Mouse (Mus musculus): ENCODE results near the gene Kif9.
A peak's percentile ranks its signal among the peaks of the same experiment; 100 is the strongest.

The Kif9 gene

DNA sequence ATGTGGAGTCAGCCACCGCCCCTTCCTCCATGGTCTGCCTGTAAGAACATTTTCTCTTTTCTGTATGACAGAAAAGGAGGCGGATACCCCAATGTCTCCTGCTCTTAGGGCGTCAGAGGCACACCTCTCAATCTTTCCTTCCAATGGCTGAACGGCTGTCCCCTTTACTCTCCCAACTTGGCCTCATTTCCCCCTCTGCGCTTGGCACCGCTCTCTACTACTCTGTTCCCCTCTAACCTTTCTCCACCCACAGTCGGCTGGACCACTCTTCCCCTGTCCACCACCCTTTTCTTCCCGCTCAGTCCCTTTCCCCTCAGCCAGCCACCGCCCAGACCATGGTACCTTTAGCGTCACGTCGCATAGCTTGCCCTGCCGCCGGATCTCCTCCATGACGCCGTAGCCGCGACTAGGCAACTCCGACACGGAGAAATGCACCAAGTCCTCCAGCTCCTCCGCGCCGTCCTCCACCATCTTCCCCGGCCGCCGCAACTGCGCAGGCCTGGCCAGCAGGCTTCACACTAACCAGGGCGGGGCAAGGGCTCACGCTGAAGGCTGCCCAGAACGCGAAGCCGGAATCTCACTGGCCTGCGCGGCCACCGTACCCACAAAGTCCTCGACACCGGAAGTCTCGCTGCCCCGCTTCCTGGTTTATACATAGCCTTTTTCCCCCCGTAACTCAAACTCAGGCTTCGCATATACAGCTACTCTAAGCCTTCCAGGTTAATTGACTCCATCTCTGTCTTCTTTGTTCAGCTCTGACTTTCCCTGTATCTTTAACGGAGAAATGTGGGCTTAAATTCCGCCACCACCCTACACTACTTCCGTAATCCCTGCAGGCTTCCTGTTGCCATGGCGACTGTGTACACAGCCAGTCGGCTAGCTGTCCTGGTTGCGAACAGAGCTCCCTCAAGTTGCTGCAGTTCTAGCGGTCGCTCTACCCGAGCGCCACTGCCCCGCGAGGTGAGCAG lies at the start of gene Kif9, which contains the start of gene Klhl18:
TSS of gene Kif9 (plus strand) at position 835 of the 968 bp plus-strand sequence.
TSS of gene Klhl18 (minus strand) at position 571 of the 968 bp plus-strand sequence.
- DNase-seq (ENCODE audit: extremely low read depth, insufficient read length, low spot score) = peak; percentile 95

DNA sequence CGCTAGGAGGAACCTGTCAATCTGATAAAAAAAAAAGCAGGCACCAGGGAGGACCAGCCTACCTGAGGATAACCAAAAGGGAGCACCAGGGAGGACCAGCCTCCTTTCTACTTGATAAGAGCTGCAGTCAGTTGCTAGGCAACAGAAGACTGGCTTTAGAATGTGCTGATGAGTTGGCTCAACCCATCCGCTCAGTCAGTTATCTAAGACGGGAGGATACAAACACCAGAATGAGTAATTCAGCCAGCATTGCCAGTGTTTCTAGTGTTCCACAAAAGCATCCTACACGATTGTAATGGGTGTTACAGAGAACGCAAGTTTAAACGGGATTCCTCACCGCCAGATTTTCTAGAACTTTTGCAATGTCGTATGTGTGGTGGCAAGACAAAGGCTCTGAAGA lies 45.5 kb upstream of the Kif9 start:
- no peak for DNase-seq (ENCODE audit: extremely low read depth, insufficient read length, low spot score)

DNA sequence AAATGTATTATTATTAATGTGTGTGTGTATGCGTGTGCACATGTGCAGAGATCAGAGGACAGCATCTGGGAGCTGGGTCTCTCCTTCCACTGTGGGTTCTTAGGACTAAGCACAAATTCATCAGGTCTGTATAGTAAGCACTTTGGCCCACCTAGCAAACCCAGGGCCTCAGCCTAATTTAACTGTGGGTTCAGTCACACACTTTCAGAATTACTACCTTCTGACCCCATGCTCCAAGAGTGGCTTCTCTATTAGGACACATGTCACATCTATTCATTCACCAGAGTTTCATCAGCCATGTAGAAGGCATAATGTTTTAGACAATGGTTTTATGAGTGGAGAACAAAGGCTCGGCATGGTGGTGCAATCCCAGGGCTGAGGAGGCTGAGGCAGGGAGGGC lies 43.7 kb upstream of the Kif9 start:
- no peak for DNase-seq (ENCODE audit: extremely low read depth, insufficient read length, low spot score)

DNA sequence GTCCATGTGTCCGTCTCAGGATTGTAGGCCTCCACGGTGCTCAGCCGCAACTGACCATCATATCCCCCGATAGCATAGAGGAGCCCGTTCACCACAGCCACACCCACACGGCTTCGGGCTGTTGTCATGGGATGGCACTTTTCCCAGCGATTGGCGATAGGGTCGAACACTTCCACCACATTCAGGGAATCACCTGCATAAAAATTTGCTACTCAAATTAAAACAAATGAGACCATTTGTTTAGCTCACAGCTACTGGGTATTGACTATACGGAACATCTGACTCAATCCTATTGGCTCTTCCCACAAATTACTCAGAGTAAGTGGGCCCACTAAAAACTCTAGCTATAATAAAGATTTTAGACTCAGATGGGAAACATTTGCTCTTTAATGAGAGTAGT lies 40.7 kb upstream of the Kif9 start:
- no peak for DNase-seq (ENCODE audit: extremely low read depth, insufficient read length, low spot score)

DNA sequence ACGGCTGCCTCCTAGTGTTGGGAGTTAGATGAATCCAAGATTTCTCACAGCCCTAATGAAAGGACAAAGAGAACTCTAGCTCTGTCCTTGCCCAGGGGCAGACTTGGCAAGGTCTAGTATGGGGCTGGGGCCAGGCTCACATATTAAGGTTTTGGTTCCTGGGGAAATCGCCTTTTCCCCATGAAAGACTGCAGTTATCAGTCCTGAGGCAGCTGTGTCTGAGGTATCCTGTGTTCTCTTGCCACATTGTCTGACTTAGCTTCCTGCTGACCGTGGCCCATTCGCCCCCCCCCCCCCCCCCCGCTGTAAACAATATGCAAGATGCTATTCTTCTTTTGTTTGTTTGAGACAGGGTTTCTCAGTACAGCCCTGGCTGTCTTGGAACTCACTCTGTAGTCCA lies 36.7 kb upstream of the Kif9 start:
- DNase-seq (ENCODE audit: extremely low read depth, insufficient read length, low spot score) = no peak

DNA sequence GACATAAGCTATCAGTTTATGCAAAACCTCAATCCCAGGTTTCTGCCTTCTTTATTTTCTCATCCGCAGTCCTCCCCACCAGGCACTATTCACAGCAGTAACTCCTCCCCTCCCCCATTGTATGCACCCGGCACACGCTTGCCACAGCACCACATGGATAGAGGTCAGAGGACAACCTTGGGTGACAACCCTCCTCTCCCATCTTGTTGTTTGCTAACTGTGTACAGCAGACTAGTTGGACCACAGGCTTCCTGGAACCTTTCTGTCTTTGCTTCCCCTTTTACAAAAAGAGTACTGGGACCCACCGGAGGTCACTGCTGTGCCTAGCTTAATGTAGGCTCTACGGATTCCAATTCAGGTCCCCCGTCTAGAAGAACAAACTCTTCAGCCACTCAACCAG lies 36.2 kb upstream of the Kif9 start:
- no peak for DNase-seq (ENCODE audit: extremely low read depth, insufficient read length, low spot score)

DNA sequence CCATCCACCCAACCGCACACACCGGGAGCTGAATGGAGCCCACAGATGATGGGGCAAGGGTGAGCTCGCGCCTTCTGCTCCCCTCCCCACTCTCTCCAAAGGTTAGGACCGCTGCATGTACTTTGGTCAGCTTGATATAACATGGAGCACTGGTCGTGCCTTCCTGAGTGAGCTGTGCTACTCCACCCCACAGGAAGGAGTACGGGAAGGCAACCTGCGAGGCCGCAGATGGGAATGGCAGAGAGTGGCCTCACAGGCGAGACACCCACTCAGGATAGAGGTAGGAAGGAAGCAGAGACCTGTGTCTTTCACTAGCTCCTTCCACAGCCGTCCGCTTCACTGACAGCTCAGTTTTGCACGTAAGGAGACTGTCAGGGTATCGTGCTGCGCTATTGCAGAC lies 28.4 kb upstream of the Kif9 start:
- no peak for DNase-seq (ENCODE audit: extremely low read depth, insufficient read length, low spot score)

DNA sequence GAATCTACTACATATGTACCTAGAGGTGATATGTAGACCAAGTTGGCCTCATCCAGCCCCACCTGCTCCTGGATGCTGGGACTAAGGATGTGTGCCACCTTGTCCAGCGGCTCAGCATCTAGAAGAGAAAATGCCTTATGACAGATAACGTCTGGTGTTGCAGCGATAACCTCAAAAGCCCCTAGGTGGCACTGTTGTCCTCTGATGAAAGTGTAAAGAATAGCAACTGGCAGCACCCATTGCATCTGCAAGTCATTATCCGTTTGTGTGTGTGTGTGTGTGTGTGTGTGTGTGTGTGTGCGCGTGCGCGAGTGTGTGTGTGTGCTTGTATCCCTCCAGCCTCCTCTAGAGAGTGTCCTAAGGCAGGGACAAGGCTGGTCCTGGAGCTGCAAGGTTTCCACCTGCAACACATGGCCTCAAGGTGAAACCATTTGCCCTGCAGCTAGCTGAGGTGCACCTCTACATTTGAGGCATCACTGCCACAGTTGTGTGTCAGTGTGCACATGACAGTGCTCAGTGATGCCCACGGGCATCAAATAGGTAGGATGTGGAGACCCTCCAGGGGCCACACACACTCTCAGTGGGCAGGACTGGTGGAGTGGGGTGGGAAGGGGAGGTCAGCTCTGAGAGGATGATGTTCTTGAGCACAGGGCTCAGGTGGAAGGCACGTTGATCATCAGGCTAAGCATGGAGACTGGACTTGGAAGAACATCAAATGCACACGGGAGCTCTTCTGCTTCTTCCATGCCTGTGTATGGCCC lies 27.7 kb upstream of the Kif9 start:
- peak; percentile 39 for DNase-seq (ENCODE audit: extremely low read depth, insufficient read length, low spot score)

DNA sequence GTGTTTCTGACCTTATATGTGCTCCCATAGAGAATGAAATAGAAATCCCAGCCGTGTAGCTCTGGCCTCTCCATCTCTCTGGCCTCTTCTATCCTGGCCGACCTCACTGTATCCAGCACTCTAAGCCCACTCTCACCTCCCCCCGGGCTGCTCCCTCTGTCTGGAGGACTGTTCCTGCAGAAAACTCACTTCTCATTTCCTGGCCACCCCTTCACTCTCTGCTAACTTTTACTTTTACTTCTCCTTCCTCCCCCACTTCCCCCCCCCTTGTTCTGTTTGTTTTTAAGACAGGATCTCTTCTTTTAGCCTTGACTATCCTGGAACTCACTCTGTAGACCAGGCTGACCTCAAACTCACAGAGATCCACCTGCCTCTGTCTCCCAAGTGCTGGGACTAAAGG lies 24.2 kb upstream of the Kif9 start:
- DNase-seq (ENCODE audit: extremely low read depth, insufficient read length, low spot score) = no peak

DNA sequence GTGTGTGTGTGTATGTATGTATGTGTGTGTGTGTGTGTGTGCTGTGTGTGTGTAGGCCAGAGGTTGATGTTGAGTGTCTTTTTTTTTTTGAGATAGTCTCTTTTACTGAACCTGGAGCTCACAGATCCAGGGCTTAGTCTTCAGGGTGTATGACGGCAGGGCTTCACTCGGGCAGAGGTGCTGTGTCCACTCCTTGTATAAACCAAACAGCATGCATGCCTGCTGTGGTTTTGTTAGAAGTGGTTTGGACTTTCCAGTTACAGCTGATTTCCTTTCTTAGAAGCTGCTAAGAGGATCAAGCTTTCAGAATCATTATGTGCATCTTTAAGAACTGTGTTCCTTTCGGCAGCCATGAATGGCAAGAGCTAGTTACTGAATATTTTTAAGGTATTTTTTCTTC lies 18.8 kb upstream of the Kif9 start:
- DNase-seq (ENCODE audit: extremely low read depth, insufficient read length, low spot score) = no peak

DNA sequence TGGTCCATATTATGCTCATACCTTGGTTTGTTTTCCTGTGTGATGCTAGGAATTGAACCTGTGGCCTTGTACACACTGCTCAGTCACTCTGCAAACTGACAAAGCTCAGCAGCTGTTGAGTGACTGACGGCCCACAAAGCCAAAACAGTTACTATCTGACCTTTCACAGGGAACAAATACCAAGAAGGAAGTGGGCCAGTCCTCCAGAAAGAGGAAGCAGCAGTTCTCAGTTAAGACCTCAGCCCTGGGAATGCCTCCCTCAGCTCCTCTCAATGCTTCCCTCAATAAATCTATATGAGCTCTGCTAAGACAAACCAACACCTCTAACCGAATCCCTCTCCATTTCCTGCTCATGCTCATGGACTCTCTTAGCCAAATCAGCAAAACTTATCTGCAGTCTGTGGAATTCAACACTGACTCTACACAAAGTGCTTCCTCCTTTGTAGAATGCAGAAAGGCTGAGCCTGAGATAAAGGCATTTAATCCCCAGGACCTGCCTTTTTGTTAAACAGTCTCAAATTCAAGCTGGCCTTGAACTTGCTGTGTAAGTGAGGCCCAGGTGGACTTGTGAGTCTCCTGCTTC lies 17.5 kb upstream of the Kif9 start:
- DNase-seq (ENCODE audit: extremely low read depth, insufficient read length, low spot score) = no peak

DNA sequence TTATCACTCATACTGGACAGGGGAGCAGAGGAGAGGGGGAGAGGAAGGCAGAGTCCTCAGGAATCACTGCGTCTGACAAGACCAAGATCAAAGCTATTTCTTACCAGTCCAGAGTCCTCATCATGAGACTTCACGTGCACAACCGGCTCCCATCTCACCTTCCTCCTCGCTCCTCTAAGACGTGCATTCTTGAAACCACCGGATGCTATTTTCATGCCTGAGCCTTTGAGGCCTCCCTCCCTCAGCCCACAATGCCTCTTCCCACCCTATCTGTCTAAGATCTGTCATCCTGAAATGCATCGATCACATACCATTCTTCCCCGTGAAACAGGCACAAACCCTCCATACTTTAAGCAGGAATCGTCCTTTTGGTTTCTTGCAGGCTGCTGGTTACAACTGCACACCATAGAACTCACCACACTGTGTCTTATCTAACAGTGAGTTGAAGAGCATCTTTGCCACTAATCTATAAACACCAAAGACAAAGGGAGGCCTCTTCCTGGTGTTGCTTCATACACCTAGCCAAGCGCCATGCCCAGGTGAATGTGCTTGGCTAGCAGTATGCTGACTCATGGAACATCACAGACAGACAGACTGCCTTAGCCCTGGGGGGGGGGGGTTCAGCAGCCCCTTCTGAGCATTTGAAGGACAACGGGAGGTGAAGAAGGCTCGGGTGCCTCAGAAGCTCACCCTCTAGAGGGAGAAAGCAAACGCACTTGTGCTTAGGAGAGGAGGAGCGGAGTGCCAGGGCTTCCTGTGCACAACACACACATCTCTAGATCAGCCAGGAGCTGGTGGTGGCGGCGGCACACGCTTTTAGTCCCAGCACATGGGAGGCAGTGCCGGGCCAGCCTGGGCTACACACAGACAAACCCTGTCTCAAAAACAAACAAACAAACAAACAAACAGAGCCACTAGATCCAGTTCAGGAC lies 15.6 kb upstream of the Kif9 start:
- no peak for DNase-seq (ENCODE audit: extremely low read depth, insufficient read length, low spot score)

DNA sequence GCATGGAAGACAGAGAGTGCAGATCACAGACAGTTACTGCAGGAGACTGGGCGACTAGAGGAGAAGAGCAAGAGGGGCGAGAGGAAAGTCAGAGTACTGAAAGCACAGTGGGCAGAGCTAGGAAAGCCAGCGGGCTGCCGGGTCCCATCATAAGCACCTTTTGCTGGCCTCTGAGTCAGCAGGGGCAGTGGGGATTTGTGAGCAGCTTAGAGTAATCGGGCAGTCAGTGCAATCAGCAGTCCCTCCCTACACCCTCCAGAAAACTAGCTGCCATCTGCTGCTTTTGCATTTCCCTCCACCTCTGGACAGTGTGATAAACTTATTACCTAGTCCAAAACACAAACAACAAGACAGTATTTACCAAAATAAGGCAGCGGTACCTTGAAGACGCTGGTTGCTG lies 14.4 kb upstream of the Kif9 start:
- DNase-seq (ENCODE audit: extremely low read depth, insufficient read length, low spot score) = no peak

DNA sequence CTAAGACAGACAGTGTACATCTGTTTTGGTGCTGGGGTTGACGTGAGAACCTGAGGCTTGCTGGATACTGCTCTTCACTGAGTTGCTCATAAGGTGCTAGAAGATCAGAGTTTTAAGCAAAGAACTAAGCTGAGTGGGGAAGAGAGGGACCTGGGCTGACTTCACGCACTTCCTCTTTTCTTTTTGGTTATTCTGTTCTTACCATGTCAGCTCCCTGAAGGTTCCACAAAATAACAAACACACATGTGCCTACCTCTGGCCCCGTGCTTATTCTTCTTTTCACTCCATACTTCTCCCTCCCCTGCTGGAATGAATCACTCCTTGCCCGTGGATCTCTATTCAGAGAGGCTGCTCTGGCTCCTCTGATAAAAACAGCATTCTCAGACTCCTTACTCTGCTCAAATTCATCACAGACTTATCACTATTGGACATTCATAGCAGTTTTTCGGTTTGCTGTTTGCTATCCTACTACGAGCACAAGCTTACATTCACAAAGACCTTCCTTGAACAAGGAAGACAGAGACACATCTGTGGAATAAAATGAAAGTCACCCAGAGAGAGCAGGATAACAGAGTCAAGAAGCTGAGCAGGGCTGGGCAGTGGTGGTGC lies 12.7 kb upstream of the Kif9 start:
- no peak for DNase-seq (ENCODE audit: extremely low read depth, insufficient read length, low spot score)

DNA sequence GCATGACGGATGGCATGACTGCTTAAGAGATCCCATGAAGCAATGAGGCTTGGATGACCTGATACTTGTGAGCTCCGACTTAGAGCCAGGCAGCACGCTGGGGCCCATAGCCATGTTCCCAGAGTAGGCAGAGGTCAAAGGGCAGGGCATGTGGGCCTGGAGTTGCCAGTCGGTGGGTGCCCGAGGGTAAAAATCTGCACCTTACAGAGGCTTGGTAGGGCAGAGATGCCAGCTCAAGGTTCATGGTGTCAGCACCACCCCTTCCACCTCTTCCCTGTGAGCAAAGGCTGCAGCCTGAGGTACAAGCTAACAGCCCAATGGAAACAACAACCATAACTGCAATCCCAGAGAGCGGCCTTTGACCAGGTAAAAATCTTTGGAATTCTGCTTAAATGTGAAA lies 11.4 kb upstream of the Kif9 start:
- no peak for DNase-seq (ENCODE audit: extremely low read depth, insufficient read length, low spot score)

DNA sequence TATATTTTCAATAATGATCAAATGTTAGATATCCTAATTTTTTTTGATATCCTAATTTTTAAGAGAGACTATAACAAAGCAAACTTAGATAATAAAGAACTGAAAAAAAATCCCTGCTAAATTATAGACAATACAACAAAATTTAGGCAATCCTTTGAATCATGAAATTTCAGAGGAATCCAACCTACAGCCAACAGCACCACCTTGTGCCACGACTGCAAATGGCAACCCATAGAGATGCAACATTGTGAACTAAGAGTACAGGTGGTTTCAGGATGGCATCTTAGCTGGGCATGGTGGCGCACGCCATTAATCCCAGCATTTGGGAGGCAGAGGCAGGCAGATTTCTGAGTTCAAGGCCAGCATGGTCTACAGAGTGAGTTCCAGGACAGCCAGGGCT lies 10.6 kb upstream of the Kif9 start:
- no peak for DNase-seq (ENCODE audit: extremely low read depth, insufficient read length, low spot score)

DNA sequence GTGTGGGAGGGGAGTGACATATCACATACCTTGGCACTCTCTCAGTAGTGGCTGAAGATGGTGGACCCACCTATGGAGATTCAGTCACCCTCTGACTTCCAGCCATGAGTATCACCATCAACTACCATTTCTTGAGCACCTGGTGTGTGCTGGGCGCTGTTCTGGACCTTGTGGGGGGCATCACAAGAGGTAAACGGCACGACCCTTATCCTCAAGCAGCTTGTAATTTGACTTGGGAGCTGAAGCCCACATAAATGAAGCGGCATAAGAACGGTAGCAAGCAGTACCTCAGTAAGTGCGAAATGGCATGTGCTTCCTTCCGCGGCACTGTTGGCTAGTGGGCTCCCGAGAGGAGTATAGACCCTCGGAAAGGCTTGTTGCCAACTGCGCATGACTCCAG lies 1.2 kb downstream of the Kif9 start:
- no peak for DNase-seq (ENCODE audit: extremely low read depth, insufficient read length, low spot score)

DNA sequence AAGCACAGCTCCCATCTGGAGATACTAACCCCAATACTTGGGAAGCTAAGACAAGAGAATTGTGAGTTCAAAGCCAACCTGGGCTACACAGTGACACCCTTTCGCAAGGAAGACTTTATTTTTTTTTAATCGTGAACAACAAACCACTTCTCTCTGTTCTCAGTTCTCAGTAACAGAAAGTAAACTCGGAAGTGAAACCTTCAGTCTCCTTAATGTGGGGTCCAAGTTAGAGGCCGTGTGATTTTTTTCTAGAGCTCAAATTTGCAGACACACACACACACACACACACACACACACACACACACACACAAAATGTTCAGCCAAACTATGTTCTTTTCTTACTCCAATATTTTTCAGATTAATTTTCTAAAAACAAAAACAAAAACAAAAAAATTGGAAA lies 1.9 kb downstream of the Kif9 start:
- DNase-seq (ENCODE audit: extremely low read depth, insufficient read length, low spot score) = no peak

DNA sequence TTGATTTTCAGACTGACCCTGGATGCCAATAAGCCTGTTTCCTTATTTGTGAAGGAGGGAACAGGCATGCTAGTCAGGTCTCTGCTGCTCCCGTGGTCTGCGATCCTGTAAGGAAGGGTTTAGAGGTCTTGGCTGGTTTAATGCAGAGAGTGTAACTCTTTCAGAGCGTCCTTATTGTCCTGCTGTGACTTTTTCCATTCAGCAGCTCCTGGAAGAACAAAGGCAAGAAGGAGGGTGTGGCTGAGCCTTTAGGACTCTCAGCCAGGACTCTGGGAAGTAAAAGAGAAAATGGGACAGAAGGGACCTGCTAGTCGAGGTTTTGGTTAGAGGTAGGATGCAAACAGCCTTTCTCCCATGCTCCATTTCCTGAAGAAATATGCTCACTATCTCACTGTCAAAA lies 12.1 kb downstream of the Kif9 start:
- DNase-seq (ENCODE audit: extremely low read depth, insufficient read length, low spot score) = no peak

DNA sequence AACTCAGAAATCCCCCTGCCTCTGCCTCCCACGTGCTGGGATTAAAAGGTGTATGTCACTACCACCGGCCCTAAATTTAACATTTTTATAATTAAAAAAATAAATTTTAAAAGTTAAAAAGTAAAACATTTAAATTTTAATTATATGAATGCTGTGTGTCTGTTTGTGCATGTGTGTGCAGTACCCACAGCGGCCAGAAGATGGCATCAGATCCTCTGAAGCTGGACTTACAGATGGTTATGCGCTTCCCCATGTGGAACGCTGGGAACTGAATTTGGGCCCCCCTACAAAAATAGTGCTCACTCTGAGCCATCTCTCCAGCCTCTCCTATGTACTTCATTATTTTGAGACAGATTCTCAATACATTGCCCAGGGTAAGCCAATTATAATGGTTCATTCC lies 14.2 kb downstream of the Kif9 start:
- no peak for DNase-seq (ENCODE audit: extremely low read depth, insufficient read length, low spot score)
